Mouse (Mus musculus): ENCODE results near the gene Gorasp2.

DNA sequence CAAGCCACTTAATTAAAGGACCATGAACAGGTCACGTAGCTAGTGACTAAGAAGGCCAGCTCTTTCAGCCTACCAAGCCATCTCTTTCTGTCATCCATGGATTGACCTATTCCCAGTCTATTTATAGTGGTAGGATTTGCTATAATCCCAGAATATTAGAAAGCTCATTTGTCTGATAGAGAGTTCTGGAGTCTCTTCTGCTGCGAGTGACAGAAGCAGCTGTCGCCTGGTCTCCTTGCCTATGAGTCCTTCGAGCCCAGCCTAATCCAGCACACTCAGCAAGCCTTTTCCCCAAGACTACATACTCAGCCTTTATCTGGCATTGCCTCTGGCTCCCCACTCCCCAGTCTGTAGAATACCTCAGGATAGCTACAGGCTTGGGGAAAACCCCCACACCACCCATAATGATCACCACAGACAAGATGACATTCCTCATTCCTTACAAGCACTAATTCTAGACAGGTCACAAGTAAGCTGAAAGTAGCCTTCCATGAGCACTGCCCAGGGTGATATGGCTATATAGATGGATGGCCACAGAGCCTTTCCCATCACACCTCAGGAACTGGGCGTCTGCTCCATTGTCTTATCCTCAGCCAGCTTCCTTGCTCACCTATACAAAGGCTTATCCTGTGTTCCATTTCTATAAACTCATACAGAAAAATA lies 27.2 kb upstream of the Gorasp2 start:
- no peak for TF ChIP-seq CTCF (IDR thresholded peaks at IDR 0.05; ENCODE audit: control insufficient read depth, insufficient read depth, insufficient replicate concordance, low read depth, low read length)
- TF ChIP-seq POLR2A (IDR thresholded peaks at IDR 0.05; ENCODE audit: control insufficient read depth, low read depth, low read length), result no peak

Data from testis, adult 2 months (tissue).